Mouse (Mus musculus): ENCODE results near the gene Tab1.

DNA sequence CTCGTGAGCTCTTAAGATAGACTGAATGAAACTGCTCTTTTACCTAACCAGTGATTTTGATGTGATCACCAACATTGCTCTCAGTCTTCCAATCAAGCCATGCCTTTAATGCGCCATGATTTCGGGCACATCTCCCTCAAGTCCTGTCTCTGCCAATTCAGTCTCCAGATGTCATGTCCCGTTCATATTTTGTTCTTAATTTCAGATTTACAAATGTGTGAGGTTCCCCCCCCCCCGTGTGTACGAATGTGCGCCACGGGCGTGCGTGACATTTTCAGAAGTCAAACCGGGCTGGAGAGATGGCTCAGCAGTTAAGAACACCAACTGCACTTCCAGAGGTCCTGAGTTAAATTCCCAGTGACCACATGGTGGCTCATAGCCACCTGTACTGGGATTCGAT, 49.2 kb upstream of the Tab1 start:
- TF ChIP-seq POLR2A (IDR thresholded peaks at IDR 0.05; ENCODE audit: control insufficient read depth, extremely low read depth, insufficient read depth, low read length, poor library complexity) (no peak), CTCF (IDR thresholded peaks at IDR 0.05; ENCODE audit: borderline replicate concordance, control insufficient read depth, extremely low read depth, insufficient read depth, low read length, poor library complexity) (no peak)

Measured in thymus, adult 2 months (tissue).